Mouse (Mus musculus): ENCODE results near the gene H2-K1. TPM values are rescaled to one million over a fixed set of nuclear protein-coding genes. Genes with fewer than 3 reads are reported as not detected.
A peak's percentile ranks its signal among the peaks of the same experiment; 100 is the strongest.

Gene H2-K1
- polyA plus RNA-seq, 1 experiment: 5,138 TPM

GRCm38 (mm10) chr17:33958451-33958850 is 41.7 kb downstream of the H2-K1 start:
- Histone ChIP-seq H3K27ac (ENCODE audit: control insufficient read depth, insufficient read depth, low read length) (no peak overlapping the region), H3K4me3 (ENCODE audit: control insufficient read depth, insufficient read depth, low read length) (no peak overlapping the region), H3K4me1 (replicated peaks; ENCODE audit: control insufficient read depth, insufficient read depth, low read length) (peaks cover 8% of the 10 kb centered on the region), H3K36me3 (ENCODE audit: control insufficient read depth, insufficient read depth, low read length) (peaks cover 29% of the 10 kb centered on the region), H3K27me3 (ENCODE audit: control insufficient read depth, insufficient read depth, low read length) (no peaks in the 10 kb centered on the region)
- WGBS: 98% methylated on average over 11 of the region's 11 CpGs
- TF ChIP-seq POLR2A (IDR thresholded peaks at IDR 0.05; ENCODE audit: control insufficient read depth, extremely low read depth, insufficient read depth, low read length, poor library complexity) (no peak), CTCF (IDR thresholded peaks at IDR 0.05; ENCODE audit: borderline replicate concordance, control insufficient read depth, extremely low read depth, insufficient read depth, low read length, poor library complexity) (no peak)
- DNase-seq: peak; percentile 1

- peaks cover 13% of the 10 kb centered on the region for H3K4me1 ChIP-seq (replicated peaks; ENCODE audit: control insufficient read depth, insufficient read depth, low read length)
- no peak overlapping the region for H3K27ac ChIP-seq (ENCODE audit: control insufficient read depth, insufficient read depth, low read length)
- DNase-seq: peak; percentile 0
- H3K27me3 ChIP-seq (ENCODE audit: control insufficient read depth, insufficient read depth, low read length): no peaks in the 10 kb centered on the region
- H3K36me3 ChIP-seq (ENCODE audit: control insufficient read depth, insufficient read depth, low read length): peaks cover 29% of the 10 kb centered on the region
- 60% methylated on average over 6 of the region's 6 CpGs for WGBS
- TF ChIP-seq CTCF (IDR thresholded peaks at IDR 0.05; ENCODE audit: borderline replicate concordance, control insufficient read depth, extremely low read depth, insufficient read depth, low read length, poor library complexity): no peak
- TF ChIP-seq POLR2A (IDR thresholded peaks at IDR 0.05; ENCODE audit: control insufficient read depth, extremely low read depth, insufficient read depth, low read length, poor library complexity): no peak
- no peak overlapping the region for H3K4me3 ChIP-seq (ENCODE audit: control insufficient read depth, insufficient read depth, low read length)
These were observed 42.7 kb downstream of the H2-K1 start for GRCm38 (mm10) chr17:33957493-33957892.

- WGBS: 7% methylated on average over 10 of the region's 10 CpGs
- TF ChIP-seq CTCF (IDR thresholded peaks at IDR 0.05; ENCODE audit: borderline replicate concordance, control insufficient read depth, extremely low read depth, insufficient read depth, low read length, poor library complexity) (no peak), POLR2A (IDR thresholded peaks at IDR 0.05; ENCODE audit: control insufficient read depth, extremely low read depth, insufficient read depth, low read length, poor library complexity) (no peak)
- DNase-seq: no peak
- Histone ChIP-seq H3K27me3 (ENCODE audit: control insufficient read depth, insufficient read depth, low read length) (no peaks in the 10 kb centered on the region), H3K27ac (ENCODE audit: control insufficient read depth, insufficient read depth, low read length) (0 out of 2 replicates have a peak overlapping the region, but pooled peaks have one; percentile 87), H3K4me3 (ENCODE audit: control insufficient read depth, insufficient read depth, low read length) (peak overlapping the region; percentile 52), H3K36me3 (ENCODE audit: control insufficient read depth, insufficient read depth, low read length) (peaks cover 26% of the 10 kb centered on the region), H3K4me1 (replicated peaks; ENCODE audit: control insufficient read depth, insufficient read depth, low read length) (peaks cover 21% of the 10 kb centered on the region)
These were observed 43.8 kb downstream of the H2-K1 start for GRCm38 (mm10) chr17:33956336-33956735.

GRCm38 (mm10) chr17:33955555-33956214 is 44.5 kb downstream of the H2-K1 start, which contains the start of the genes Vps52 and Rps18:
TSS of gene Vps52 (plus strand) at chr17:33955812.
TSS of gene Rps18 (minus strand) at chr17:33956001.
- peak within 1 kb of the TSS; percentile 87 for H3K27ac ChIP-seq (ENCODE audit: control insufficient read depth, insufficient read depth, low read length)
- H3K36me3 ChIP-seq (ENCODE audit: control insufficient read depth, insufficient read depth, low read length): peaks cover 22% of the 10 kb centered on the region
- peaks cover 25% of the 10 kb centered on the region for H3K4me1 ChIP-seq (replicated peaks; ENCODE audit: control insufficient read depth, insufficient read depth, low read length)
- under 1% methylated on average over 50 of the region's 50 CpGs for WGBS
- no peaks in the 10 kb centered on the region for H3K27me3 ChIP-seq (ENCODE audit: control insufficient read depth, insufficient read depth, low read length)
- TF ChIP-seq CTCF (IDR thresholded peaks at IDR 0.05; ENCODE audit: borderline replicate concordance, control insufficient read depth, extremely low read depth, insufficient read depth, low read length, poor library complexity) (no peak), POLR2A (IDR thresholded peaks at IDR 0.05; ENCODE audit: control insufficient read depth, extremely low read depth, insufficient read depth, low read length, poor library complexity) (peak; percentile 90)
- peak; percentile 96 for DNase-seq
- H3K4me3 ChIP-seq (ENCODE audit: control insufficient read depth, insufficient read depth, low read length): peak within 1 kb of the TSS; percentile 85

GRCm38 (mm10) chr17:33954646-33955554 is 45.2 kb downstream of the H2-K1 start:
- Histone ChIP-seq H3K4me3 (ENCODE audit: control insufficient read depth, insufficient read depth, low read length) (peak overlapping the region; percentile 85), H3K27ac (ENCODE audit: control insufficient read depth, insufficient read depth, low read length) (peak overlapping the region; percentile 39; the same call in 1 of the 2 replicates), H3K36me3 (ENCODE audit: control insufficient read depth, insufficient read depth, low read length) (peaks cover 14% of the 10 kb centered on the region), H3K4me1 (replicated peaks; ENCODE audit: control insufficient read depth, insufficient read depth, low read length) (peaks cover 33% of the 10 kb centered on the region), H3K27me3 (ENCODE audit: control insufficient read depth, insufficient read depth, low read length) (no peaks in the 10 kb centered on the region)
- no peak for DNase-seq
- TF ChIP-seq CTCF (IDR thresholded peaks at IDR 0.05; ENCODE audit: borderline replicate concordance, control insufficient read depth, extremely low read depth, insufficient read depth, low read length, poor library complexity): 0 out of 2 replicates have a peak, but pooled peaks have one; percentile 19
- TF ChIP-seq POLR2A (IDR thresholded peaks at IDR 0.05; ENCODE audit: control insufficient read depth, extremely low read depth, insufficient read depth, low read length, poor library complexity): no peak
- WGBS: 1% methylated on average over 33 of the region's 33 CpGs

GRCm38 (mm10) chr17:33953961-33954565 is 46.1 kb downstream of the H2-K1 start:
- TF ChIP-seq CTCF (IDR thresholded peaks at IDR 0.05; ENCODE audit: borderline replicate concordance, control insufficient read depth, extremely low read depth, insufficient read depth, low read length, poor library complexity): no peak
- no peak for TF ChIP-seq POLR2A (IDR thresholded peaks at IDR 0.05; ENCODE audit: control insufficient read depth, extremely low read depth, insufficient read depth, low read length, poor library complexity)
- Histone ChIP-seq H3K36me3 (ENCODE audit: control insufficient read depth, insufficient read depth, low read length) (peaks cover 7% of the 10 kb centered on the region; the same call in 1 of the 2 replicates), H3K4me1 (replicated peaks; ENCODE audit: control insufficient read depth, insufficient read depth, low read length) (peaks cover 38% of the 10 kb centered on the region), H3K27me3 (ENCODE audit: control insufficient read depth, insufficient read depth, low read length) (no peaks in the 10 kb centered on the region), H3K4me3 (ENCODE audit: control insufficient read depth, insufficient read depth, low read length) (no peak overlapping the region), H3K27ac (ENCODE audit: control insufficient read depth, insufficient read depth, low read length) (no peak overlapping the region)
- peak; percentile 0 for DNase-seq
- 43% methylated on average over 5 of the region's 5 CpGs for WGBS
